Mouse (Mus musculus): ENCODE data around the gene Cilp. TPM values are rescaled to one million over a fixed set of nuclear protein-coding genes. Genes with fewer than 3 reads are reported as not detected.

Gene Cilp
- polyA plus RNA-seq, 1 experiment from 2014 or later, result 1.5 TPM

DNA sequence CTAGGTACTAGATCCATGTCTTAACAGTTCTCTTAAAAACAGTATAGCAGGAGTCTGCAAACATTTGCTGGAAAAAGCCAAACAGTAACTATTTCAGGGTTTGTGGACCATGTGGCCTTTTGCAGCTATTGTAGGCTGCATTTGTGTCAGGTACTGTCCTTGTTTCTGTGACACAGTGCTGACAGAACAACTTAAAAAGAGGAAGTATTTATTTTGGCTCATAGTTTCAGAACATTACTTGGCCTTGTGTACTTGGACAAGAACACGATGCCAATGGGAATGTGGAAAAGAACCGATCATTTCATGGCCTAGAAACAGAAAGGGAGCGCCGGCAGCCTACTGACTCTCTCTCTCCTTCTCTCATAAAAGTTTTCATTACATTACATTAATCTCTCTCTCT is 38.6 kb downstream of the Cilp start:
- peaks cover 23% of the 10 kb centered on the region for H3K36me3 ChIP-seq
- no peaks in the 10 kb centered on the region for H3K9me3 ChIP-seq
- H3K4me3 ChIP-seq (replicated peaks), result no peak overlapping the region
- H3K4me1 ChIP-seq (replicated peaks), result no peaks in the 10 kb centered on the region
- no peak overlapping the region for H3K27ac ChIP-seq
- no peak for ATAC-seq
- no peak overlapping the region for H3K4me2 ChIP-seq (replicated peaks)
- 95% methylated on average over 4 of the region's 4 CpGs for WGBS
- H3K9ac ChIP-seq, result no peak overlapping the region
- H3K27me3 ChIP-seq (replicated peaks), result no peaks in the 10 kb centered on the region

DNA sequence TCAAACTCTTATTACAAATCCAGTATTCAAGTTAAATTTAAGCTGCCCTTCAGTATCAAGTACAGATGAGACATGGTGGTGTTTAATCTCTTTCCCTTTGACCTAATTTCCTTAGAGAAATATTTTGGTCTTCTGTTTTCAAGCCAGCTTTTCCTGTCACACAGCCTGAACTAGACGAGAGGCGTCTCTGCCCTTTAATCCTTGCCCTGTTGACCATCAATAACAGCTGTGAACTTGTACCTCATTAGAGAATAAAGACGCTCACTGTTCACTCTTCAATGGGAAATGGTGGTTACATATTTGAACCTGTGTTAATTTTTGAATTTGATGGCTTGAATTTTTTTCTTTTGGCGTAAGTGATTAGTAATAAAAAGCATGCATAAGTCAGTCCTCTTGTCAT is 39.3 kb downstream of the Cilp start:
- Histone ChIP-seq H3K9ac (no peak overlapping the region), H3K9me3 (no peaks in the 10 kb centered on the region), H3K4me2 (replicated peaks) (no peak overlapping the region), H3K36me3 (peaks cover 27% of the 10 kb centered on the region), H3K27ac (no peak overlapping the region), H3K4me1 (replicated peaks) (no peaks in the 10 kb centered on the region), H3K27me3 (replicated peaks) (no peaks in the 10 kb centered on the region), H3K4me3 (replicated peaks) (no peak overlapping the region)
- no peak for ATAC-seq
- 86% methylated on average over 4 of the region's 4 CpGs for WGBS

DNA sequence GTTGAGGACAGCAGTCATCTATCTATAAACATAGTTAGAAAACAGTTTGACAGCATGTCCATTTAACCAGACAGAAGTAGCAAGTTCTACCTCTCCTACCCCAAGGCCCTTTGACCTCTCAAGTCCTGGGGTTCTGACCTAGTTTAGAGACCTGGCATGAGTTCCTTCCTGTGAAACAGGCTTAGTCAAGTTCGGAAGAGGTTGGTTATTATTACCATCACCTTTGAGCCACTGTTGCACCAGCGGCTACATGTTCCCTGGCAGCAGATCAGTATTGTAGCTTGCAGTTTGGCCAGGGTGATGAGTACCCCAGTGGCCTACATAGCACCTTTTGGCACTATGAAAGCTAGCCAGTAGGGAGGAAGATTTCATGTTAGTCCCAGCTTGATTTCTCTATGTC is 41.7 kb downstream of the Cilp start:
- no peak overlapping the region for H3K27ac ChIP-seq
- H3K36me3 ChIP-seq, result peaks cover 21% of the 10 kb centered on the region
- 95% methylated on average over 2 of the region's 2 CpGs for WGBS
- H3K4me3 ChIP-seq (replicated peaks), result no peak overlapping the region
- H3K9ac ChIP-seq, result no peak overlapping the region
- H3K9me3 ChIP-seq, result no peaks in the 10 kb centered on the region
- ATAC-seq, result no peak
- H3K27me3 ChIP-seq (replicated peaks), result no peaks in the 10 kb centered on the region
- H3K4me1 ChIP-seq (replicated peaks), result no peaks in the 10 kb centered on the region
- no peak overlapping the region for H3K4me2 ChIP-seq (replicated peaks)

DNA sequence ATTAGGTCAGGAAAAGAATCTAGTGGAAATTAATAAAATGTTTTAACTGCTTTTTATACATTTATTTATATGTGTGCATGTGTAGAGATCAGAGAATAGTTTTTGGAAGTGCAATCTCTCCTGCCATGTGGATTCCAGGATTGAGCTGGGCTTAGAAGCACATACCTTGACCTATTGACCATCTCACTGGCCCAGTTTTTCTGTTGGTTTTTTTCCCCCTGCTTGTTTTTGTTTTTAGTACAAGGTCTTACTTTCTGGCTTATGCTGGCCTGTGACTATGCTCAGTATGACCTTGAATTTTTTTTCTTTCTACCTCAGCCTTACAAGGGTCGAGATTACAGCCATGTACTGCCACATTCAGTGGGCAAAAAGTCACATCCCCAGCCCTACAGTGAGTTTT is 43.0 kb downstream of the Cilp start:
- ATAC-seq, result no peak
- Histone ChIP-seq H3K27me3 (replicated peaks) (no peaks in the 10 kb centered on the region), H3K36me3 (peaks cover 27% of the 10 kb centered on the region), H3K4me2 (replicated peaks) (no peak overlapping the region), H3K9me3 (no peaks in the 10 kb centered on the region), H3K4me3 (replicated peaks) (no peak overlapping the region), H3K9ac (no peak overlapping the region), H3K4me1 (replicated peaks) (no peaks in the 10 kb centered on the region), H3K27ac (no peak overlapping the region)
- 87% methylated on average over 1 of the region's 1 CpGs for WGBS

DNA sequence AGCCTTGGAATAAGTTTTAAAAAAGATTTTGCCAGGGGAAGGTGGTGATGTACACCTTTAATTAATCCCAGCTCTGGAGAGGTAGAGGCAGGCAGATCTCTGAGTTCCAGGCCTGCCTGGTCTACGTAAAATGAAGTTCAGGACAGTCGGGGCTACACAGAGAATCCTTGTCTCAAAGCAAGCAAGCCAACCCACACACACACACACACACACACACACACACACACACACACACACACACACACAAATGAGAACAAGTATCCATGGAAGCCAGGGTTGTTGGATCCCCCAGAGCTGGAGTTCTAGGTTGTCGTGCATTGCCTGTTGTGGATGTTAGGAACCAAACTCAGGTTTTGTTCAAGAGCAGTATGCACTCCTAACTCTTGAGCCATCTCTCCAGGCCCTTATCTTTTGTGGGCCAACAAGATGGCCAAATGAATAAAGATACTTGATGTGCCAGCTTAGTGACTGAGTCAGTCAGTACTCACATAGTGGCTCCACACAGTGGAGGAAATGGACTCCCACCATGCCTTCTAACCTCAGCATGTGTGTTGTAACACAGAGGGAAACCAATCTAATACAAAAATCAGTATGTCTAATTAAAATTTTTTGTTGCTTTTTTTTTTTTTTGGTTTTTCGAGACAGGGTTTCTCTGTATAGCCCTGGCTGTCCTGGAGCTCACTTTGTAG is 47.8 kb downstream of the Cilp start:
- WGBS, result 92% methylated on average over 4 of the region's 4 CpGs
- no peak overlapping the region for H3K9ac ChIP-seq
- H3K4me1 ChIP-seq (replicated peaks), result no peaks in the 10 kb centered on the region
- no peak overlapping the region for H3K27ac ChIP-seq
- no peak for ATAC-seq
- H3K36me3 ChIP-seq, result peaks cover 27% of the 10 kb centered on the region
- H3K27me3 ChIP-seq (replicated peaks), result no peaks in the 10 kb centered on the region
- H3K9me3 ChIP-seq, result no peaks in the 10 kb centered on the region
- H3K4me2 ChIP-seq (replicated peaks), result no peak overlapping the region
- H3K4me3 ChIP-seq (replicated peaks), result no peak overlapping the region

DNA sequence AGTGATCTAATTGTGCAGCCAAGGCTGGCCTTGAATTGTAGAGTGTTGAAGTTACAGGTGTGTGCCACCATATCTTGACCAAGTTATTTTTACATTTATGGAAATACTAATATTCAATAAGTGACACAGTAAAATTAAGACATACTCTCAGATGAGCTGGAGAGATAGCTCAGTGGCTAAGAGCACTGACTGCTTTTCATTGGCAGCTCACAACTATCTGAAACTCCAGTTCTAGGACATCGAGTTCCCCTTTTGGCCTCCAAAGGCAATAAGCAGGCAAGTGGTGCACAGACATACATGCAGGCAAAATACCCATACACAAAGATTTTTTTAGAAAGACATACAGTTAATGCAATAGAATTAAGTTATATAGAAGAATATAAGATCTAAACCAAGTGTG is 48.9 kb downstream of the Cilp start:
- Histone ChIP-seq H3K9me3 (no peaks in the 10 kb centered on the region), H3K9ac (no peak overlapping the region), H3K36me3 (peaks cover 24% of the 10 kb centered on the region), H3K27me3 (replicated peaks) (no peaks in the 10 kb centered on the region), H3K4me3 (replicated peaks) (no peak overlapping the region), H3K4me2 (replicated peaks) (no peak overlapping the region), H3K27ac (no peak overlapping the region), H3K4me1 (replicated peaks) (no peaks in the 10 kb centered on the region)
- no peak for ATAC-seq
- 93% methylated on average over 1 of the region's 1 CpGs for WGBS

DNA sequence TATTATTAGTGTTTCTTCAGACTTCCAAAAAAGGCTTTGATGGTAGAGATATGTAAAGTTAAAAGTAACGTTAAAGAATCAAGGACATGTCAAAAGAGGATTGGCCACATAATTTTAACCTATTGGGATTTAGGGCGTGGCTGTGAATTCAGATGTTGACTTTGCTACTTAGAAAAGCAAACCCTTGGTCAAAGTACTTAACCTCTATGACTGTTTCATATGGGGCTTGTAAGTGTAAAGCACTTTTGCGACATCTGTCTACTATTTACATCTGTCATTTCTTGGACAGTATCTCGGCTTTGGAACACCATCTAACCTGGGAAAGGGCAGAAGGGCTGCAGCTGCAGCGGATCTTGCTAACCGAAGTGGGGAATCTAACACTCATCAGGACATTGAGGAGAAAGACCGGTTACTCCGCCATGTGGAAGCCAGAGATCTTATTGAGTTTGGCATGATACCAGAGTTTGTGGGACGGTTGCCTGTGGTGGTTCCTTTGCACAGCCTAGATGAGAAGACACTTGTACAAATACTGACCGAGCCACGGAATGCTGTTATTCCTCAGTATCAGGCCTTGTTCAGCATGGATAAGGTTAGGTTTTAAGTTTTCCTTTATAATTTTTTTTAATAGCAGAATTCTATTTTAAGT is 57.4 kb downstream of the Cilp start:
- H3K36me3 ChIP-seq, result peaks cover 22% of the 10 kb centered on the region; the same call in 1 of the 2 replicates
- 82% methylated on average over 11 of the region's 11 CpGs for WGBS
- no peak for ATAC-seq

DNA sequence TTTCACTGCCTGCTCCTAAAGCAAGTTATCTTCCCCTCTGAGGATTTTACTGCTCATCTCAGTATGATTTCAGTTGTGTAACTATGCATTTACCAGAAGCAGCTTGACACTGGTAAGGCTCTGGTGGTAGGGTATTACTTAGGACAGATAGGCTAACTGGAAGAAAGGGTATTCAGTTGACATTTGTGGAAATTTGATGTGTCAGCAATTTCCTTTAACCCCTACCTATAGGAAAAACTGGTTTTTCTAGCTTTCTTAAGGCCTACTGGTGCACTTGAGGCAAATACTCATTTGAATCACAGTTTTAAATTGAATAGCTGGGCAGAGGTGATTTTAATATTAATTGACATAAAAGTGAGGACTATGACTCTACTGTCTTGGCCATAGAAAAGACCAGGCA is 61.0 kb downstream of the Cilp start:
- H3K9ac ChIP-seq, result no peak overlapping the region
- peaks cover 14% of the 10 kb centered on the region for H3K36me3 ChIP-seq

More for the DNA sequence above, 57.4 kb downstream of the Cilp start:
- no peak overlapping the region for H3K27ac ChIP-seq
- H3K4me2 ChIP-seq (replicated peaks), result no peak overlapping the region
- H3K9ac ChIP-seq, result no peak overlapping the region
- no peak overlapping the region for H3K4me3 ChIP-seq (replicated peaks)
- no peaks in the 10 kb centered on the region for H3K27me3 ChIP-seq (replicated peaks)
- H3K9me3 ChIP-seq, result no peaks in the 10 kb centered on the region
- H3K4me1 ChIP-seq (replicated peaks), result no peaks in the 10 kb centered on the region

DNA sequence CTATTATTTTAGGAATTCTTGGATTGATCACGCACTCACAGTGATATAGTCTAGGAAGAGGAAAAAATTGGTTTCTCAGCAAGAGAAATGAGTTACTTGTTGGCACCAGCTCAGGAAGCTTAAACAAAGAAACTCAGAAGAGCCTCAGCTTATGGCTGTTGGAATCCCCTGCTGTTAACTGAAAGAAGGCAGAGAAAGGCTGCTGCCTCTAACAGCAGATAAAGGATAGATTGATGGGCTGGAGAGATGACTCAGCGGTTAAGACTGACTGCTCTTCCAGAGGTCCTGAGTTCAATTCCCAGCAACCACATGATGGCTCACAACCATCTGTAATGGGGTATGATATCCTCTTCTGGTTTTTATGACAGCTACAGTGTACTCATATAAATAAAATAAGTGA is 62.4 kb downstream of the Cilp start:
- Histone ChIP-seq H3K36me3 (peaks cover 9% of the 10 kb centered on the region), H3K4me3 (replicated peaks) (no peak overlapping the region), H3K9ac (no peak overlapping the region), H3K27me3 (replicated peaks) (no peaks in the 10 kb centered on the region), H3K4me2 (replicated peaks) (no peak overlapping the region), H3K27ac (no peak overlapping the region), H3K9me3 (no peaks in the 10 kb centered on the region), H3K4me1 (replicated peaks) (no peaks in the 10 kb centered on the region)
- no peak for ATAC-seq
- WGBS, result 96% methylated on average over 2 of the region's 2 CpGs

More for the DNA sequence above, 61.0 kb downstream of the Cilp start:
- H3K4me1 ChIP-seq (replicated peaks), result no peaks in the 10 kb centered on the region
- H3K4me2 ChIP-seq (replicated peaks), result no peak overlapping the region
- no peak overlapping the region for H3K27ac ChIP-seq
- ATAC-seq, result no peak
- H3K27me3 ChIP-seq (replicated peaks), result no peaks in the 10 kb centered on the region
- H3K9me3 ChIP-seq, result no peaks in the 10 kb centered on the region
- H3K4me3 ChIP-seq (replicated peaks), result no peak overlapping the region

Other genes with a start within 250 kb of the Cilp start
- 85.5 and 90.2 TPM in 2 replicates for gene Hacd3, start 243.5 kb upstream of the Cilp start, polyA plus RNA-seq (2015; fragmentation: Nextera tagmentation; extraction: Ambion mirVana)
- 33.1 TPM in 2 replicates for gene Dpp8, start 232.8 kb upstream of the Cilp start, polyA plus RNA-seq (2015; fragmentation: Nextera tagmentation; extraction: Ambion mirVana)
- gene Igdcc4, start 163.7 kb upstream of the Cilp start, polyA plus RNA-seq (2015; fragmentation: Nextera tagmentation; extraction: Ambion mirVana), result 21.1 and 22.7 TPM in 2 replicates
- 0.99 and 1.4 TPM in 2 replicates for gene Igdcc3, start 124.0 kb upstream of the Cilp start, polyA plus RNA-seq (2015; fragmentation: Nextera tagmentation; extraction: Ambion mirVana)
- gene Parp16, start 69.8 kb upstream of the Cilp start, polyA plus RNA-seq (2015; fragmentation: Nextera tagmentation; extraction: Ambion mirVana), result 9.4 and 9.7 TPM in 2 replicates
- 45.8 and 48.5 TPM in 2 replicates for gene Clpx, start 29.1 kb downstream of the Cilp start, polyA plus RNA-seq (2015; fragmentation: Nextera tagmentation; extraction: Ambion mirVana)
- 8.7 TPM in 2 replicates for gene Pdcd7, start 80.9 kb downstream of the Cilp start, polyA plus RNA-seq (2015; fragmentation: Nextera tagmentation; extraction: Ambion mirVana)
- 0.21 and 0.40 TPM in 2 replicates for gene Ubap1l, start 95.9 kb downstream of the Cilp start, polyA plus RNA-seq (2015; fragmentation: Nextera tagmentation; extraction: Ambion mirVana)
- gene Kbtbd13, start 126.5 kb downstream of the Cilp start, polyA plus RNA-seq (2015; fragmentation: Nextera tagmentation; extraction: Ambion mirVana), result 2.5 and 2.6 TPM in 2 replicates
- gene Rasl12, start 133.3 kb downstream of the Cilp start, polyA plus RNA-seq (2015; fragmentation: Nextera tagmentation; extraction: Ambion mirVana), result 4.2 and 4.7 TPM in 2 replicates
- 7.4 and 8.7 TPM in 2 replicates for gene Slc51b, start 157.8 kb downstream of the Cilp start, polyA plus RNA-seq (2015; fragmentation: Nextera tagmentation; extraction: Ambion mirVana)
- gene Mtfmt, start 170.6 kb downstream of the Cilp start, polyA plus RNA-seq (2015; fragmentation: Nextera tagmentation; extraction: Ambion mirVana), result 18.6 and 22.1 TPM in 2 replicates
- 90.2 and 102 TPM in 2 replicates for gene Spg21, start 195.8 kb downstream of the Cilp start, polyA plus RNA-seq (2015; fragmentation: Nextera tagmentation; extraction: Ambion mirVana)